Mouse (Mus musculus) right cerebral cortex, postnatal 14 days (tissue): Measurements from ENCODE around the gene Ddx54.

ENCODE experiments used
- DNase-seq: peaks from one replicate; pipeline ENCODE4 v3.0.0; 2022

Gene Ddx54

GRCm38 (mm10) chr5:120612442-120612821, at the start of gene Ddx54, which contains the start of gene Rita1:
Gene Ddx54, plus strand, starts transcription at chr5:120612739.
Gene Rita1, minus strand, starts transcription at chr5:120612589.
- peak; percentile 97 for DNase-seq

- no peak for DNase-seq
Measured at GRCm38 (mm10) chr5:120562956-120563913, 49.3 kb upstream of the Ddx54 start.

- DNase-seq = no peak
Measured at GRCm38 (mm10) chr5:120563914-120564311, 48.6 kb upstream of the Ddx54 start.

- no peak for DNase-seq
Measured at GRCm38 (mm10) chr5:120565171-120565905, 47.2 kb upstream of the Ddx54 start.

DNA sequence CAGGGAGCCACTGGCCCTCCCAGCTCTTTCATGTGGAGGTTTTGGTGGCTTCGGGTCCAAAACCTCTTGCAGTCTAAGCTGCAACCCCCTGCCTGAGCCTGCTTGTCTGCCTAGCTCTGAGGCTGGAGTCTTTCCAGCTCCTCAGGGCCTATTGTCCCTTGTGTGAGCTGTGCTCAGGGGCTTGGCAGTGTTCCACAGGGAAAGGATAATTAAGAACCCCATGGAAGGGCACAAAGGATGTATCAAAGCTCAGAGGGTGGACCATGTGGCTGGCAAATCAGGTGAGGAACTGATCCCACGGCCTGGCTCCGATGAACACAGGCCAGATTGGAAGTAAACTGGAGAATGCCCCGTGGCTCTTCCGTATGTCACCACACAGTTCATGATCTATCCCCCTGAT, 46.4 kb upstream of the Ddx54 start:
- no peak for DNase-seq

DNA sequence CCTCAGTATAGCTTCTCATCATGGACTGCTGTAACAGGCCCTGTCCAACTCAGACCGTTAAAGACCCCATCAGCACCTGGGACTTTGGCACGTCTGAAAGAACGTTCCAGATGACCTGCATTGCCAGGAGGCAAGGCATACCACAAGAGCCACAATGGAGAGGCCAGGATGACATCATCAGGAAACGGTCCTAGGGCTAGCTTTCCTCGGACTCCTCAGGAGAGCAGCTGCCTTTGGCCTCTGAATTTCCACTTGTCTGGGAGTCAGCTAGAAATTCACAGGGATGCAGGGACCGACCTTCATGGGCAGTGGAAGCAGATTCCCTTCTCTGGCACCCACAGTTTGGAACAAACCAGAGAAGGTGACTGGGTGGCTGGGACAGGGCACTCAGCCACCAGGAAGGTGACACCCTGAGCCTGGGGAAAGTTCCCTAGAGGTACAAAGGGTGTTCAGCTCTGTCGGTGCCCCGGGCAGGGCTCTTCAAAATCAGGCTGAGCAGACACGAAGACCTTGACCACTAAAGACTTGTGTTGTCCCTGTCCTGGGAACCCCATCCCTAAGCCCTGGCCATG, 45.8 kb upstream of the Ddx54 start:
- DNase-seq = no peak

DNA sequence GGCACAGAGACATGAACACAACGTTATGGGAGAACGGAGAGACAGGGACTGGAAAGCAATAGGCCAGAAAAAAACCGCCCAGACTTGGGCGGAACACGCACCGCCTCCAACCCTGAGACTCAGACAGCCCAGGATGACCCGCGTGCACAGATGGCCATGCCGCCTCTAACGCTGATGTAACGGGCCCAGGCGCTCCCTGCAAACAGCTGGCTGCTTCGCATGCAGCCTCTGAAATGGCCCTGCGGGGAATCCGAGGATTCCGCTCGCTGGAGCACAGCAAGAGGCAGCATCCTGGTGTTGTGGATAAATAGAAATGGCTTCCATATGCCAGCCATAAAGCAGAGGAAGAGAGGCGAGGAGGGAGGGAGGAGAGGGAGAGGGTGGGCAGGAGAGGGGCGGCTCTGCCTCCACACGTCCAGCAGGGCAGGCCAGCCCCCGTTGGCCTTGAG, 45.3 kb upstream of the Ddx54 start:
- peak; percentile 53 for DNase-seq

GRCm38 (mm10) chr5:120567761-120568211, 44.8 kb upstream of the Ddx54 start:
- DNase-seq = no peak

DNA sequence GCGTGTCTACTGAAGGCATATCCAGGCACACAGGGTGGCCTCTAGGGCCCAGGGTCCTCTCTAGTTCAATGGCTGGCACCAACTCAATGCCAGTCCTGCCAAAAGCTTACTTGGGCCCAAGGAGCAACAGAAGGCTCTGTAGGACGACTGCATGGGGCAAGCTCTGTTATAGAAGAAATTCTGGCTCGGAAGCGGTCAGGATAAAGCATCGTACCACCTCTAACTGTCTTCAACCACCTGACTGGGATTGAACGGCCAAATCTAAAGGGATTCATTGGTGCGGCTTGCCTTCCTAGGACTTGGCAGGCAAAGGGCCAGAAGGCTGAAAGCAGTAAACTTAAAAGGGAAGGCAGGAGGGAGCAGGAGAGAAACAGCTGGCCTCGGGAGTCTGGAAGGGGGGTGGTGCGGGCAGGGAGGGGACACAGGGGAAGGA, 44.2 kb upstream of the Ddx54 start:
- no peak for DNase-seq

DNA sequence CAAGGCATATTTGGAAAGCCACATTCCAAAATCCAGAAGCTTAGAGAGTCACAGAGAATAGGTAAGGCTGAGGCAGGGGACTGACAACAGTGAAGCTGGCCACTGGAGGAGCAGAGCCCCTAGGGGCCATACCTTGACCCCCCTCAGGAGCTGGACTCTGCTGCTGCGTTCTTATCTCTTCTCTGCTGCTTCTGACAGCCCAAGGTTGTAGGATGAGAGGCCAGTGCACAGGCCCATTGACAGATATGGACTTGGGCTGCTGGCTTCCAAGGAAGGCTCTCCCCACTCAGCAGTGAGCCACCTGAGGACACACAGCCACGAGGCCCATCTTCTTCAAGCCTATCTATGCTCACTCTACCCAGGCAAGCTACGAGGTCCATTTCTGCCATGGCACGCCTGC, 43.6 kb upstream of the Ddx54 start:
- no peak for DNase-seq

GRCm38 (mm10) chr5:120569791-120570190, 42.7 kb upstream of the Ddx54 start:
- no peak for DNase-seq

DNA sequence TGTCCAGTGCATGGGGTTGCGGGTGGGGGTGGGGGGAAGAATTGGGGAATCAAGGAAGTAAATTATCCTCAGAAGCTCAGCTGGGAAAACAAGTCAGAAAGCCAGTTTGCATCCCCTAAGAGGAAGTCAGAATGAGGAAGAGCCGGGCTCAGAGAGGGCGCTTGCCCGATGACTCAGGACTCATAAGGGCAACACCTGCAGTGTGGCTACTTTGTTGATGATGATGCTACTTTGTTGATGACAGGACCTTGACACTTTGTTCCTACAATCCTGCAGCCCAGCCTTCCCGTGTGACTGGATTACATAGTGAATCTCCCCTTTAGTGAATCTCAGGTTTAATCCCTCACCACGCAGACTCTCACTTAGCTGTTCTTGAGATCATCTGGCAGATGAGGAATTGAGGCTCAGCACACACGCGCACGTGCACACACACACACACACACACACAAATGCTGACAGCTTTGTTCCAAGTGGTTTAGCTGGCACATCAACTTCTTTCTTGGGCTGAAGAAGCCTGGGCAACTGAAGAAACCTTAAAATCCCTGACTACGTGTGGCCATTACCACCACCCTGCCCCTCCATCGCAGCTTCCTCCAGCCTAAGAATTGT, 42.1 kb upstream of the Ddx54 start:
- no peak for DNase-seq

DNA sequence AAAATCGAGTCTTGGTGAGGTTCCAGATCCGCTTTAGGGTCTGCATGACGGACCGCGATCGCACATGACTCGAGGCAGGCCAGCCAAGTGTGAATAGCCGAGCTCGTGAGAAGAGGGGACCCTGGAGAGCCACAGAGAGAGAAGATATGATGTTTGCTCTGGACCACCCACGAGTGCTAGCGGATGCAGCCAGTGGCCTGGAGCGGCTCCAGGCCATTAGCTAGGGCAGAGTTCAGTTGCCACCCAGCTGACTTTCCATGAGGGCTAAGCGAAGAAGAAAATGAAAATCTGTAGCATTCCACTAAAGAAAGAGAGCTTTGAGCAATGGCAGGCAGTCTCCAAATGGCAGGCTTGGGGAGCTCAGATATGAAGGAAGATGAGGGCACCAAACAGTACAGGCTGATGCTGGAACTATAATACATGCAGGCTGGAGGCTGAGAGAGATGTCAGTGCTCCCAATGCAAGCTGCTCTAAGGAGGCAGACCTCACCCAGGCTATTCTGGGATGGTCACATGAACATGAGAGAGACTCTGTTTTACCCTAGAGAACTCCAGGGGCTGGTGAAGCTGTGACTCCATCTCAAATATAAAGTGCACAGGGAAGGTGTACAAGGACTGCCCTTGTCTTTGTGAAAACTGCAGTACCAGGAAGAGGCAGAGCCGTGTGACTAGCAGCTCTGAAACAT, 41.3 kb upstream of the Ddx54 start:
- DNase-seq = no peak

GRCm38 (mm10) chr5:120574469-120575063, 38.0 kb upstream of the Ddx54 start:
- no peak for DNase-seq

DNA sequence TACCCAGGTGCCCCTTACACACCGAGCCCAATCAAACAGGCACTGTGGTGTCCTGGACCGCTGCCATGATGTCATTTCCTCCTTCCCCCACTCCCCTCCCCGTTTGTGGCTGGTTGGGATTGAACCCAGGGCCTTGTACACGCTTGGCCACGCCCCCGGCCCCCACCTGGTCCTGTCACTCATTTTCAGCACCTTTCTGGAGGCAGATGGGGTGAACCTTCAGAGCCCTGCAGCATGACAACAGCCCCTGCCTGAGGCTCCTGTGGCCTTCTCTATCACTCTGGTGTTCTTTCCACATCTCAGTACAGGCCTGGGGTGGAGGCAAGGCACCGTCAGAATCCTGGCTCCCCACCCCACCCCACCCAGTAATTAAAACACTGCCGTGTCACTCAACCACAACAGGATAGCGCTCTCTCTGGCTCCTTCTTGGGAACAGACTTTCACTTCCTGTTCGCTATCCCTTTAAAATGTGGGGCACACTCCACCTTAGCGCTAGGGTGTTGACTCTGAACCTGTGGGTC, 35.7 kb upstream of the Ddx54 start:
- no peak for DNase-seq

GRCm38 (mm10) chr5:120577935-120578441, 34.6 kb upstream of the Ddx54 start:
- no peak for DNase-seq

DNA sequence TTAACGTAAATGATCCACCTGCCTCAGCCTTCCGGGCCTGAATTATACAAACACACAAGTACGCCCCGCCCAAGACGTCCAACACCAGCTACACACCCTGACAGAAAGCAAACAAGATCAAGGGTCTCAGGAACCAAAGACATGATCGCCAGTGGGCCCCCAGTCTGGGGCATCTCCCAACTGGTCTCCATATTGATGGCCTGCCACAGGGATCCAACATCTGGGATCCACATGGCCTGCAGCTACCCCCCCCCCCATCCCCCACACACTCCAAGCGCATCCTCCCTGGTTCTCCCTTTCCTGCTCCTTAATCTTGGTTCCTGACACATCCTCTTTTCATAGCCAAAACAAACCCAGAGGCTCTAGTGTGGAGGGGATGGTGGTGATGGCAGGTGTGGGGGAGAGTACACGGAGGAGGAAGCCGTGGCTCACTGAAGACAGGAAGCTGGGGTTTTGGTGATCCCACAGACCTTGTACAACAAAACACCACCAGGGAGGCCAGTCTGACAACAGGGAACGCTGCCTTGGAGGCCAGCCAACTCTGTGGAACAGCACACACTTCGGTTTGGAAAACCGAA, 33.9 kb upstream of the Ddx54 start:
- peak; percentile 54 for DNase-seq

- DNase-seq = no peak
Measured at GRCm38 (mm10) chr5:120579211-120579897, 33.2 kb upstream of the Ddx54 start.

DNA sequence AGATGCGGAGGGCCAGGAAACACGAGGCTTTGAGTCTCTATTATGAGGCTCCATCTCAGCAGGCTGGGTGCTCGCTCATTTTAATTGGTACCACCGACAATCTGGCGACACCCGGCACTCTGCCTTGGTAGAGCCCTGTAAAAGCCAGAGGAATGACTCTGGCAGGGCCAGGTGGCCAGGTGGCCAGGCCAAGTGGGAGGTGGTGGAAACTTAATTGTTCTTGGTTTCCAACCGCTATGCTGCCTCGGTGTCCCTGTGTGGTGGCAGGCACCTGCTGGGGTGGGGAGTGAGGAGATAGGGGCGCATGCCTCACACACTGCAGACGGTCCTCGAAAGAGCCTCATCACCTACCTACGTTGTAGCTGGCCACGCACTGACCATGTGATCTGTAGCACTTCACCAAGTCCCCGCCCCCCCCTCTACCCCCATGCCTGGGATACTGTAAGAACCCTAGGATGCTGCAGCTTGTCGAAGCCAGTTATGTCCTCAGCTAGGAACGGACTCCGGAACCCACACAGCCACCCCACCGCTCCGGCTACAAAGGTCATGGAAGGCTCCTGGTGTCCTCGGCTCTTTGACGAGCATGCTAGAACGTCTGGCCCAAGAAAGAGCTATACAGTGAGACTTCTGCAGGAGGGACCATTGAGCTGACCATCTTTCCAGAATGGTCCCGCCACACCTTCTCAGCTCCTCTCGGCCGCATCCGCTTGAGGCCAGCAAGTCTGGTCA, 32.5 kb upstream of the Ddx54 start:
- no peak for DNase-seq

GRCm38 (mm10) chr5:120582002-120582401, 30.5 kb upstream of the Ddx54 start:
- DNase-seq = no peak
